Mouse (Mus musculus) intestine, postnatal 0 days (tissue): ENCODE data around the gene Rhoa. TPM values are rescaled to one million over a fixed set of nuclear protein-coding genes. Genes with fewer than 3 reads are reported as not detected.
A peak's percentile ranks its signal among the peaks of the same experiment; 100 is the strongest.
"Not testable (repeated sequence)": the region's sequence is repeated elsewhere in the genome, so short reads cannot be mapped to it uniquely, and the experiment has no call there.

ENCODE experiments used
- ATAC-seq: fragments of 200-750 bp; cut with Nextera tagmentation; 2 replicates; pipeline ENCODE4 v1.8.0; 2017; ENCODE audit warnings: mild to moderate bottlenecking, moderate TSS enrichment, moderate library complexity
- H3K27ac ChIP-seq: fragments of 300-500 bp; sonication (generic); 2 replicates; pipeline ENCODE4 v1.5.1; 2014; ENCODE audit warnings: mild to moderate bottlenecking, low read depth, low read length, moderate library complexity
- H3K27me3 ChIP-seq: fragments of 300-500 bp; sonication (generic); replicated peaks from 2 replicates; pipeline ENCODE4 v1.6.1; 2014; ENCODE audit warnings: low read length, mixed read lengths; ENCODE audit not compliant: control insufficient read depth, insufficient read depth
- H3K36me3 ChIP-seq: fragments of 300-500 bp; sonication (generic); 2 replicates; pipeline ENCODE4 v1.6.1; 2014; ENCODE audit warnings: mild to moderate bottlenecking, moderate library complexity; ENCODE audit not compliant: control insufficient read depth, insufficient read depth
- H3K4me1 ChIP-seq: fragments of 300-500 bp; sonication (generic); replicated peaks from 2 replicates; pipeline ENCODE4 v1.6.1; 2014; ENCODE audit warnings: antibody characterized with exemption, low read length, mixed read lengths; ENCODE audit not compliant: control insufficient read depth, insufficient read depth
- H3K4me2 ChIP-seq: fragments of 300-500 bp; sonication (generic); replicated peaks from 2 replicates; pipeline ENCODE4 v1.6.1; 2014; ENCODE audit warnings: low read depth, mild to moderate bottlenecking, moderate library complexity
- H3K4me3 ChIP-seq: fragments of 300-500 bp; sonication (generic); 2 replicates; pipeline ENCODE4 v1.5.1; 2014; ENCODE audit warnings: low read depth, low read length
- H3K9ac ChIP-seq: fragments of 300-500 bp; sonication (generic); 2 replicates; pipeline ENCODE4 v1.6.1; 2014; ENCODE audit warnings: mild to moderate bottlenecking, low read depth, low read length
- H3K9me3 ChIP-seq: fragments of 300-500 bp; sonication (generic); 2 replicates; pipeline ENCODE4 v1.6.1; 2016; ENCODE audit warnings: mixed run types; ENCODE audit not compliant: control insufficient read depth
- CTCF ChIP-seq: sonication (generic); IDR thresholded peaks from 2 replicates; pipeline ENCODE4 v1.5.1; 2016; ENCODE audit warnings: low read depth, mild to moderate bottlenecking, control low read depth, antibody characterized with exemption, moderate library complexity
- WGBS: fragments of 180-500 bp; shearing (Covaris S2); extraction: QIAGEN DNeasy Blood & Tissue Kit; methylation state at CpG from one replicate; pipeline ENCODE4 v1.1.7; 2014; 5-methylcytosine and 5-hydroxymethylcytosine counted together
- polyA plus RNA-seq: library from polyadenylated mRNA; unstranded; fragments of >200 nt; fragmentation: Nextera tagmentation; extraction: Ambion mirVana; gene quantifications from 2 replicates; pipeline ENCODE4 v1.2.1, GENCODE M21; 2015

The Rhoa gene
- polyA plus RNA-seq, 1 experiment from 2014 or later, result 313 TPM

DNA sequence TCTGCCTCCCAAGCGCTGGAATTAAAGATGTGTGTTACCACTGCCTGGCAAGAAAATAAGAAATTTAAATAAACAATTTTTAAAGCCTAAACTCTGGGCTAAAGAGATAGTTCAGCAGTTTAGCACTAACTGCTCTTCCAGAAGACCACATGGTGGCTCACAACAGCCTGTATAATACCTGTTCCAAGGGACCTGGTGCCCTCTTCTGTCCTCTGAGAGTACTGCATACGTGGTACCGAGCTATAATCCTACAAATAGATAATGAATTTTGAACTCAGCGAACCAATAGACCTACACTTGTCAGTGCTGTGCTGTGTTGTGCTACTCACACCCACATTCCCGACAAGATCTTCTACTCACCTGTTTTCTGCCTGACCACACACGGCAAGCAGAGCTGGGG lies 21.5 kb upstream of the Rhoa start:
- TF ChIP-seq CTCF, result peak; percentile 94
- H3K36me3 ChIP-seq, result no peaks in the 10 kb centered on the region
- no peaks in the 10 kb centered on the region for H3K9me3 ChIP-seq
- H3K4me3 ChIP-seq, result no peak overlapping the region
- no peaks in the 10 kb centered on the region for H3K4me1 ChIP-seq
- no peak overlapping the region for H3K4me2 ChIP-seq
- H3K27me3 ChIP-seq, result no peaks in the 10 kb centered on the region
- no peak overlapping the region for H3K9ac ChIP-seq
- ATAC-seq, result peak; percentile 53
- H3K27ac ChIP-seq, result no peak overlapping the region
- WGBS, result 10% methylated on average over 6 of the region's 6 CpGs

DNA sequence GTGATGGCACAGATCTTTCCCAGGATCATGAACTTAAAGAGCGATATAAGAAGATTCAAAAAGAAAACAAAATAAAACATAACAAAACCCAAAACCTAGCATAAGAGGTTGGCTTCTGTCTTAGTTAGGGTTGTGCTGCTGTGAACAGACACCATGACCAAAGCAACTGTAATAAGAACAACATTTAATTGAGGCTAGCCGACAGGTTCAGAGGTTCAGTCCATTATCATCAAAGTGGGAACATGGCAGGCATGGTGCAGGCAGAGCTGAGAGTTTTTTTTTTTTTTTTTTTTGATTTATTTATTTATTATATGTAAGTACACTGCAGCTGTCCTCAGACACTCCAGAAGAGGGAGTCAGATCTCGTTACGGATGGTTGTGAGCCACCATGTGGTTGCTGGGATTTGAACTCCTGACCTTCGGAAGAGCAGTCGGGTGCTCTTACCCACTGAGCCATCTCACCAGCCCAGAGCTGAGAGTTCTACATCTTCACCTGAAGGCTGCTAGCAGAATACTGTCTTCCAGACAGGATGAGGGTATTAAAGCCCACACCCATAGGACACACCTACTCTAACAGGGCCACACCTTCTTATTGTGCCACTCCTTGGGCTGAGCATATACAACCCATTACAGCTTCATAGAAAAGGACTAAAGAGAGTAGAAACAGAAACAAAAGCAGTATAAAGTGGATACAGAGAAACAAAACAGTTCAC lies 18.2 kb upstream of the Rhoa start:
- 86% methylated on average over 4 of the region's 6 CpGs for WGBS
- not testable (repeated sequence) for H3K4me2 ChIP-seq, H3K27ac ChIP-seq, H3K9me3 ChIP-seq, H3K36me3 ChIP-seq, H3K9ac ChIP-seq, H3K4me1 ChIP-seq, H3K4me3 ChIP-seq, H3K27me3 ChIP-seq
- ATAC-seq, result 0 out of 2 replicates have a peak, but pooled peaks have one; percentile 17

DNA sequence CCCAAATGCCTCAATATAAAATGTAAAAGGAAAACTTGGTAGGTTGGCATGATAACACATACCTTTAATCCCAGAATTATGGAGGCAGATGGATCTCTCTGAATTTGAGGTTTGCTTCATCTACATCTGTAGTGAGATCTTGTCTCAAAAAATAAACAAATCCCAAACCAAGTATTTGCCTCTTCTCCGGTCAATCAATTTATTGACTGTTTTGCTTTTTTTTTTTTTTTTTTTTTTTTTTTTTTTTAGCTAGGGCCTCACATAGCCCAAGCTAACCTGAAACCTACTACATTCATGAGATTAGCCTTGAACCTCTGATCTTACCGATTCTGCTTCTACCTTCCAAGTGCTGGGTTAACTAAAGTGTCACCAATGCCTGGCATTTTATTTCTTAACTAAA lies 16.6 kb upstream of the Rhoa start:
- Histone ChIP-seq H3K36me3 (no peaks in the 10 kb centered on the region), H3K4me1 (no peaks in the 10 kb centered on the region), H3K27ac (no peak overlapping the region), H3K4me2 (no peak overlapping the region; the same call in 1 of the 2 replicates), H3K9me3 (no peaks in the 10 kb centered on the region), H3K4me3 (no peak overlapping the region), H3K27me3 (no peaks in the 10 kb centered on the region), H3K9ac (no peak overlapping the region)
- 40% methylated on average over 2 of the region's 2 CpGs for WGBS
- no peak for ATAC-seq
- no peak for TF ChIP-seq CTCF

DNA sequence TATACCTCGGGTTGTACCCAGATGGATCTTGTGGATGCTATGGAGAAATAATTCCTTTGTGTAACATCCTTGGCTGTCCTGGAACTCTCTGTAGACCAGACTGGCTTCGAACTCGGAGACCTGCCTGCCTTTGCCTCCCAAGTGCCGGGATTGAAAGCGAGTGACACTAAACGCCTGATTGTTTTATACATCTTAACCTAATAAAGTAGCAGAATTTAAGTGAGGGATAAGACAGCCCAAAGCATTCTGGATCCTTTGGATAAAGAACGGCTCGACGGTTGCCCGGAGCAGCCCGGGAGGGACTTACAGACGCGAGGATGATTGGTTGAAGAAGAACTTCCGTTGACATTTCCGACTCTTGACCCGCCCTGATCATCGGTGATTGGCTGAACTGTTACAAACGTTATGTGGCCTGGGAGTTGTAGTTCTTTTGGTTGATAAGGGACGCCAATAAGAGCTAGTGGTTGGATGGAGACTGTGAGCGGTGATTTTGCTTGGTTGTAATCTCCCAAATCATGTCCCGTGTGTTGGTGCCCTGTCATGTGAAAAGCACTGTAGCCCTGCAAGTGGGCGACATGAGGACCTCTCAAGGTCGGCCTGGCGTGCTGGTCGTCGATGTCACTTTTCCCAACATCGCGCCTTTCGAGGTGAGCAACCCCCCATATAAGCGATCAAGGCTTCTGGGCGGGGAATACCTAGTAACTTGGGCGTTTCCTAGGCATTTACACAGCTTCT lies 15.7 kb upstream of the Rhoa start, which contains the start of gene Nicn1:
TSS of gene Nicn1 (plus strand) at position 414 of the 735 bp plus-strand sequence.
- no peaks in the 10 kb centered on the region for H3K36me3 ChIP-seq
- H3K4me2 ChIP-seq, result peak within 1 kb of the TSS; percentile 74
- under 1% methylated on average over 32 of the region's 32 CpGs for WGBS
- 0 out of 2 replicates have a peak, but pooled peaks have one; percentile 9 for TF ChIP-seq CTCF
- H3K4me1 ChIP-seq, result no peaks in the 10 kb centered on the region
- ATAC-seq, result peak; percentile 92
- H3K27ac ChIP-seq, result no peak within 1 kb of the TSS
- H3K4me3 ChIP-seq, result peak within 1 kb of the TSS; percentile 51
- H3K9ac ChIP-seq, result peak within 1 kb of the TSS; percentile 35; the same call in 1 of the 2 replicates
- no peaks in the 10 kb centered on the region for H3K27me3 ChIP-seq
- no peaks in the 10 kb centered on the region for H3K9me3 ChIP-seq

DNA sequence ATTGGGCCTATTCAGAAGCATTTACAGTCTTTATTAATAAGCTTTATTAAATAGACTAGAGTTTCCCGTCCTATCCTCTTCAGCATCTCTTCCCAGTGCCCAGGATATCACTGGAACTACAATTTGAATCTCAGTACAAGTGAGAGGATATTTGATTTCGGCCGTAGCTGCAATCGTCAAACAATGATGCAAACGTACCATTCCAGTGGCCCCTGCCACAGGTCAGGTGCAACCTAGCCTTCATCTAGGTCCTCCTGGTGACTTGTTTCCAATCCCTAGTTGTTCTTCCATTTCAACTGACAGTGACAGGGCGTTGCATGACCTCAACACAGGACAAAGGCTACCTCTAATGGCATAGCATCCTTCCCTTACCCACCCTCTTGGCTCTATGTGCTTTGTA lies 15.2 kb upstream of the Rhoa start:
- Histone ChIP-seq H3K4me2 (peak overlapping the region; percentile 74), H3K36me3 (no peaks in the 10 kb centered on the region), H3K27me3 (no peaks in the 10 kb centered on the region), H3K4me1 (no peaks in the 10 kb centered on the region), H3K9ac (no peak overlapping the region), H3K4me3 (peak overlapping the region; percentile 51), H3K27ac (no peak overlapping the region), H3K9me3 (no peaks in the 10 kb centered on the region)
- no peak for TF ChIP-seq CTCF
- ATAC-seq, result no peak
- 37% methylated on average over 6 of the region's 6 CpGs for WGBS
